Mouse (Mus musculus): ENCODE measurements around the gene Uaca.

Gene Uaca

GRCm38 (mm10) chr9:60756258-60756657 is 38.1 kb upstream of the Uaca start:
- Histone ChIP-seq H3K36me3 (ENCODE audit: insufficient read depth, low read length) (no peaks in the 10 kb centered on the region), H3K4me1 (replicated peaks; ENCODE audit: low read depth, low read length) (peaks cover 8% of the 10 kb centered on the region), H3K4me3 (replicated peaks; ENCODE audit: low read length) (no peak overlapping the region), H3K9me3 (ENCODE audit: low read length) (no peaks in the 10 kb centered on the region; the same call in 1 of the 2 replicates), H3K27me3 (ENCODE audit: insufficient read depth, low read length) (no peaks in the 10 kb centered on the region)
- TF ChIP-seq POU5F1 (IDR thresholded peaks at IDR 0.05; ENCODE audit: borderline replicate concordance, low read length): no peak
- peak; percentile 65 for TF ChIP-seq CTCF (conservative IDR thresholded peaks at IDR 0.05; ENCODE audit: low read length)

GRCm38 (mm10) chr9:60756866-60757740 is 37.2 kb upstream of the Uaca start:
- peaks cover 8% of the 10 kb centered on the region for H3K4me1 ChIP-seq (replicated peaks; ENCODE audit: low read depth, low read length)
- H3K9me3 ChIP-seq (ENCODE audit: low read length): no peaks in the 10 kb centered on the region; the same call in 1 of the 2 replicates
- H3K27me3 ChIP-seq (ENCODE audit: insufficient read depth, low read length): no peaks in the 10 kb centered on the region
- no peak overlapping the region for H3K4me3 ChIP-seq (replicated peaks; ENCODE audit: low read length)
- TF ChIP-seq POU5F1 (IDR thresholded peaks at IDR 0.05; ENCODE audit: borderline replicate concordance, low read length) (no peak), CTCF (conservative IDR thresholded peaks at IDR 0.05; ENCODE audit: low read length) (no peak), NANOG (IDR thresholded peaks at IDR 0.05; ENCODE audit: borderline replicate concordance, low read length) (no peak)
- H3K36me3 ChIP-seq (ENCODE audit: insufficient read depth, low read length): no peaks in the 10 kb centered on the region

GRCm38 (mm10) chr9:60757817-60758216 is 36.5 kb upstream of the Uaca start:
- no peaks in the 10 kb centered on the region for H3K36me3 ChIP-seq (ENCODE audit: insufficient read depth, low read length)
- no peak overlapping the region for H3K4me3 ChIP-seq (replicated peaks; ENCODE audit: low read length)
- H3K9me3 ChIP-seq (ENCODE audit: low read length): no peaks in the 10 kb centered on the region; the same call in 1 of the 2 replicates
- no peak for TF ChIP-seq POU5F1 (IDR thresholded peaks at IDR 0.05; ENCODE audit: borderline replicate concordance, low read length)
- no peak for TF ChIP-seq NANOG (IDR thresholded peaks at IDR 0.05; ENCODE audit: borderline replicate concordance, low read length)
- no peak for TF ChIP-seq CTCF (conservative IDR thresholded peaks at IDR 0.05; ENCODE audit: low read length)
- H3K4me1 ChIP-seq (replicated peaks; ENCODE audit: low read depth, low read length): peaks cover 8% of the 10 kb centered on the region
- no peaks in the 10 kb centered on the region for H3K27me3 ChIP-seq (ENCODE audit: insufficient read depth, low read length)

GRCm38 (mm10) chr9:60759436-60760007 is 34.8 kb upstream of the Uaca start:
- Histone ChIP-seq H3K27me3 (ENCODE audit: insufficient read depth, low read length) (no peaks in the 10 kb centered on the region), H3K4me3 (replicated peaks; ENCODE audit: low read length) (no peak overlapping the region), H3K36me3 (ENCODE audit: insufficient read depth, low read length) (no peaks in the 10 kb centered on the region), H3K9me3 (ENCODE audit: low read length) (no peaks in the 10 kb centered on the region; the same call in 1 of the 2 replicates), H3K4me1 (replicated peaks; ENCODE audit: low read depth, low read length) (peaks cover 8% of the 10 kb centered on the region)
- TF ChIP-seq POU5F1 (IDR thresholded peaks at IDR 0.05; ENCODE audit: borderline replicate concordance, low read length): no peak

- TF ChIP-seq CTCF (conservative IDR thresholded peaks at IDR 0.05; ENCODE audit: low read length) (no peak), POU5F1 (IDR thresholded peaks at IDR 0.05; ENCODE audit: borderline replicate concordance, low read length) (no peak), NANOG (IDR thresholded peaks at IDR 0.05; ENCODE audit: borderline replicate concordance, low read length) (no peak)
- H3K9me3 ChIP-seq (ENCODE audit: low read length): no peaks in the 10 kb centered on the region; the same call in 1 of the 2 replicates
These were observed 29.2 kb upstream of the Uaca start for GRCm38 (mm10) chr9:60765181-60765580.

GRCm38 (mm10) chr9:60768393-60768792 is 25.9 kb upstream of the Uaca start:
- no peaks in the 10 kb centered on the region for H3K4me1 ChIP-seq (replicated peaks; ENCODE audit: low read depth, low read length)
- no peaks in the 10 kb centered on the region for H3K36me3 ChIP-seq (ENCODE audit: insufficient read depth, low read length)
- TF ChIP-seq CTCF (conservative IDR thresholded peaks at IDR 0.05; ENCODE audit: low read length): no peak
- TF ChIP-seq POU5F1 (IDR thresholded peaks at IDR 0.05; ENCODE audit: borderline replicate concordance, low read length): no peak
- no peak for TF ChIP-seq NANOG (IDR thresholded peaks at IDR 0.05; ENCODE audit: borderline replicate concordance, low read length)
- no peak overlapping the region for H3K4me3 ChIP-seq (replicated peaks; ENCODE audit: low read length)
- H3K9me3 ChIP-seq (ENCODE audit: low read length): peaks cover 7% of the 10 kb centered on the region
- H3K27me3 ChIP-seq (ENCODE audit: insufficient read depth, low read length): peaks cover 22% of the 10 kb centered on the region

More at GRCm38 (mm10) chr9:60765181-60765580, 29.2 kb upstream of the Uaca start:
- no peak overlapping the region for H3K4me3 ChIP-seq (replicated peaks; ENCODE audit: low read length)
- no peaks in the 10 kb centered on the region for H3K36me3 ChIP-seq (ENCODE audit: insufficient read depth, low read length)
- no peaks in the 10 kb centered on the region for H3K4me1 ChIP-seq (replicated peaks; ENCODE audit: low read depth, low read length)
- H3K27me3 ChIP-seq (ENCODE audit: insufficient read depth, low read length): peaks cover 17% of the 10 kb centered on the region

- Histone ChIP-seq H3K4me3 (replicated peaks; ENCODE audit: low read length) (no peak overlapping the region), H3K36me3 (ENCODE audit: insufficient read depth, low read length) (no peaks in the 10 kb centered on the region)
- TF ChIP-seq CTCF (conservative IDR thresholded peaks at IDR 0.05; ENCODE audit: low read length): no peak
- TF ChIP-seq POU5F1 (IDR thresholded peaks at IDR 0.05; ENCODE audit: borderline replicate concordance, low read length): no peak
- TF ChIP-seq NANOG (IDR thresholded peaks at IDR 0.05; ENCODE audit: borderline replicate concordance, low read length): no peak
These were observed 24.6 kb upstream of the Uaca start for GRCm38 (mm10) chr9:60769711-60770111.

GRCm38 (mm10) chr9:60773713-60774112 is 20.6 kb upstream of the Uaca start:
- peaks cover 23% of the 10 kb centered on the region for H3K27me3 ChIP-seq (ENCODE audit: insufficient read depth, low read length)
- TF ChIP-seq POU5F1 (IDR thresholded peaks at IDR 0.05; ENCODE audit: borderline replicate concordance, low read length): no peak
- no peak for TF ChIP-seq CTCF (conservative IDR thresholded peaks at IDR 0.05; ENCODE audit: low read length)
- no peak for TF ChIP-seq NANOG (IDR thresholded peaks at IDR 0.05; ENCODE audit: borderline replicate concordance, low read length)
- no peak overlapping the region for H3K4me3 ChIP-seq (replicated peaks; ENCODE audit: low read length)
- H3K9me3 ChIP-seq (ENCODE audit: low read length): peaks cover 7% of the 10 kb centered on the region
- peaks cover 6% of the 10 kb centered on the region; the same call in 1 of the 2 replicates for H3K4me1 ChIP-seq (replicated peaks; ENCODE audit: low read depth, low read length)
- H3K36me3 ChIP-seq (ENCODE audit: insufficient read depth, low read length): no peaks in the 10 kb centered on the region

More at GRCm38 (mm10) chr9:60769711-60770111, 24.6 kb upstream of the Uaca start:
- H3K9me3 ChIP-seq (ENCODE audit: low read length): peaks cover 7% of the 10 kb centered on the region
- peaks cover 22% of the 10 kb centered on the region for H3K27me3 ChIP-seq (ENCODE audit: insufficient read depth, low read length)
- no peaks in the 10 kb centered on the region for H3K4me1 ChIP-seq (replicated peaks; ENCODE audit: low read depth, low read length)
